Mouse (Mus musculus) left cerebral cortex, adult 2 months (tissue): Measurements from ENCODE around the gene Fpr2. TPM values are rescaled to one million over a fixed set of nuclear protein-coding genes. Genes with fewer than 3 reads are reported as not detected.

ENCODE experiments used
- DNase-seq, 2 experiments: peaks; one replicate each; pipeline ENCODE4 v3.0.0; 2021 to 2022; ENCODE audit warnings: low spot score in 2 of 2, mixed read lengths in 1 of 2; ENCODE audit errors: extremely low spot score in 1 of 2
- H3K27ac ChIP-seq: fragments of 200-600 bp; 2 replicates; pipeline ENCODE4 v1.8.1; 2022
- H3K4me3 ChIP-seq: fragments of 200-600 bp; 2 replicates; pipeline ENCODE4 v1.8.1; 2022
- CTCF ChIP-seq: fragments of 200-600 bp; IDR thresholded peaks from 2 replicates; pipeline ENCODE4 v1.8.1; 2022; ENCODE audit warnings: antibody characterized with exemption, mild to moderate bottlenecking, moderate library complexity
- intact Hi-C: fragments of 180-260 bp; cut with DNase I; formaldehyde crosslinking; loops from one replicate; pipeline ENCODE4 v1.15.1; 2025
- total RNA-seq, 2 experiments: library from RNA; stranded (reverse); gene quantifications; 2 replicates each; pipeline ENCODE4 v1.2.3; 2021

Gene Fpr2
- total RNA-seq, 2 experiments from 2014 or later, result not detected

DNA sequence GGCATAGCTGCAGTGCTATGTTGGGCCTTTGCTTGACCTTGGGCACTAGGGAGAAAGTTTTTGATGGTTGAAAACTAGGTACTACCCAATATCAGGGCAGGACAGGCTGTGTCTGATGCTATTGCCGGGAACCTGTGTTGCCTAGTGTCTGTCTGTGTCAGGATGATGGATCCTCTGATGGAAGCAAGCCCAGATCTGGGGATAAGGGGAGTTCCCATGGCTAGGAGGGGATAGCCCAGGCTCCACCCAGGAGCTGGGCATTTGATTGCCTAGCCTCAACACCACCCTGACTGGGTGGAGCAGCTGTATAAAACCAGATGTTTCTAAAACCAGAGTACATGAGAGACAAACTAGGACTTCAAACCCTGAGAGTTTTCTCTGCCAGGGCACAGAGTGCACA lies 31.0 kb upstream of the Fpr2 start:
- no peak for DNase-seq
- intact Hi-C loops, result no loop called here
- TF ChIP-seq CTCF, result no peak
- H3K4me3 ChIP-seq, result no peak overlapping the region
- no peak overlapping the region for H3K27ac ChIP-seq

DNA sequence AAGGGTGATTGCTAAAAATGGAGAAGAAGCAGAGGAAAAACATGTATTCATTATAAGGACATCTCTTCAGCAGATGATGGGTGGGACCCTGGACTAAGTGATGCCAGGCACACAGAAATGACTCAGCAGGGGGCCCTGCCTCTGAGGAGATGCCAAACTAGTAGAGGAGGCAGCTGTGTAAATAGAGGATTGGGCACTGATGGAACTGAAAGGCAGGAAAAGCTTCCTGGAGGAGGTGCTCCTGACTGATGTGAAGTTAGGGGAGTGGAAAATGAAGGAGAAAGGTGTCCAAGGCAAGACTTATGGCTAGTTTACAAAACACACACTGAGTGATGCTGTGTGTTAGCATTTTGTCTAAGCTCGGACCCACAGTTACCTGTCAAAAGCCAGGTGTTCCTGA lies 30.2 kb upstream of the Fpr2 start:
- H3K4me3 ChIP-seq, result no peak overlapping the region
- no peak for TF ChIP-seq CTCF
- DNase-seq, result no peak
- H3K27ac ChIP-seq, result no peak overlapping the region
- intact Hi-C loops, result no loop called here

DNA sequence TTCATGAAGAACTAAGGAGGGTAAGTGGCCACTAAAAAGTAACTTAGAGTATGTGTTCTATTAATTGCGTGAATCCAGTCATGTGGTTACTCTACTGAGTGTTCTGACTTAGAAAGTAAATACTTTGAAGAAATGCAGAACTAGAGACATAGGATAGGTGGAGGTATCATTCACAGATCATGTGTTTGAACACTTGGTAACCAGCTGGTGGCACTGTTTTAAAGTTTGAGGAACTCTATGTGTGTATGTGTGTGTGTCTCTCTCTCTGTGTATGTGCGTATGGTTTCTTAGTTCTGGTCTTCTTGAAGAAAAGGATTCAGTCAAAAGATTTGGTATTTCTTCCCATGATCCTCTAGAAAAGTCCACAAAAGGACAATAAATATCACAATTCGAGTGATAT lies 27.5 kb upstream of the Fpr2 start:
- no peak overlapping the region for H3K27ac ChIP-seq
- peak; percentile 11; the same call in 1 of the 2 replicates for TF ChIP-seq CTCF
- intact Hi-C loops, result no loop called here
- DNase-seq, result no peak
- H3K4me3 ChIP-seq, result no peak overlapping the region

DNA sequence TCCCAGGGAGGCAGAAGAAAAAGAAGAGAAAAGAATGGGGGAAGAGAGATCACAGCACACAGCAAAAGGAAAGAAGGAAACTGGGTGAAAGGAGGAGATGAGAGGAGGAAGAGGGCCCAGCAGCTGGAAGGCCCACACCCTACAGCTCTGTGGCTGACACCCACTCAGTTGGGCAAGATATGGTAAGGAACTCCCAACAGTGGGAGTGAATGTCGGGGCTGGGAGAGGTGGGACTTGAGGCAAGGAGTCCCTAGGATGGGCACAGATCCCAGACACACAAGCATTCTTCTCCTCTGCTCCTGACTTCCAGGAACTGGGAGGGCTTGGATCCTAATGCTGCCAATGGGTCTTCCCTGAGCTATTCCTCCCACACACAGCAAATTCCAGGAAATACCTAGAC lies 25.3 kb upstream of the Fpr2 start:
- DNase-seq, result no peak
- no peak overlapping the region for H3K27ac ChIP-seq
- TF ChIP-seq CTCF, result no peak
- H3K4me3 ChIP-seq, result no peak overlapping the region
- intact Hi-C loops, result no loop called here

DNA sequence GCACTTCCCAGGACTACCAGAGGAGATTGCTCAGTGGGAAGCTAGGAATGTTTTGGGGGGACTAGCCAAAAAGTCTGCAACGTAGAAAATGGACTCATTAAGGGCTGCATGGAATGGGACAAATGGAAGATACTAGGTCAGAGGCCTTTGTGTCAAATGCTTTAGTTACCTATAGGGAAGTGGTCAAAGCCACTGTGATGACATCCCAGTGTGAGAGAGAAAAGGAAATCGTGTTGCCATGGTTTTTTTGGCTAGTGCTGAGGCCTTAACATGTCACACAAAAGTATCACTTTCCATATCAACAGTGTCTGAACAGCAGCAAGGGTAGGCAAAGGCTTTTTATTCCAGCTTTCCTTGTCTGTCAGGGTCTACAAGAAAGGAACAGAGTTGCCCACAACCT lies 22.5 kb upstream of the Fpr2 start:
- H3K4me3 ChIP-seq, result no peak overlapping the region
- no peak for TF ChIP-seq CTCF
- H3K27ac ChIP-seq, result no peak overlapping the region
- intact Hi-C loops, result no loop called here
- no peak for DNase-seq

DNA sequence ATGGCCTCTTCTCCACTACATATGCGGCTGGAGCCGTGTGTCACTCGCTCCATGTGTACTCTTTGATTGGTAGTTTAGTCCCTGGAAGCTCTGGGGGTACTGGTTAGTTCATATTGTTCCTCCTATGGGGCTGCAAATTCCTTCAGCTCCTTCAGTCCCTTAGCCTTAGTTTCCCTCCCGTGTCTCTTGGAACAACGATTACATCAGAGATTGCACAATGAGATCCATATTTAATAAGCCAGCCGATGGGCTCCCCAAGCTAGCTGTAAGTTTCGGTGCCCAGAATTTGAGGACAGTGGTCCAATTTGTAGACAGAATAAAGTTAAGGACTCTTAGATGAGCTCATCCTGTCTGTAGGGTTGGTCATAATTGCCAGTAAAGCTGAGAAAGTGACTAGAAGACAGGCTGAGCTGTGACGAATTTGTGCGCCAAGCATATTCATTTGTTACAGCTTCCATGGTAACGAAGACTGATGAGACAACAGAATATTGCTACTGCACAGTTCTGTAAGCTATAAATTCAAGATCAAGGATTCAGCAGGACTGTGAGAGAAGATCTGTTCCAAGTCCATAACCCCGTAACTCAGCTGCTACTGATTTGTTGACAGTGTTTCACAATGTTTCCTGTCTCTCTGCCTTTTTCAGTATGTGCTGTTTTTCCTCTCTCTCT lies 20.7 kb upstream of the Fpr2 start:
- no peak overlapping the region for H3K27ac ChIP-seq
- TF ChIP-seq CTCF, result no peak
- no peak overlapping the region for H3K4me3 ChIP-seq
- no peak for DNase-seq
- intact Hi-C loops, result no loop called here

DNA sequence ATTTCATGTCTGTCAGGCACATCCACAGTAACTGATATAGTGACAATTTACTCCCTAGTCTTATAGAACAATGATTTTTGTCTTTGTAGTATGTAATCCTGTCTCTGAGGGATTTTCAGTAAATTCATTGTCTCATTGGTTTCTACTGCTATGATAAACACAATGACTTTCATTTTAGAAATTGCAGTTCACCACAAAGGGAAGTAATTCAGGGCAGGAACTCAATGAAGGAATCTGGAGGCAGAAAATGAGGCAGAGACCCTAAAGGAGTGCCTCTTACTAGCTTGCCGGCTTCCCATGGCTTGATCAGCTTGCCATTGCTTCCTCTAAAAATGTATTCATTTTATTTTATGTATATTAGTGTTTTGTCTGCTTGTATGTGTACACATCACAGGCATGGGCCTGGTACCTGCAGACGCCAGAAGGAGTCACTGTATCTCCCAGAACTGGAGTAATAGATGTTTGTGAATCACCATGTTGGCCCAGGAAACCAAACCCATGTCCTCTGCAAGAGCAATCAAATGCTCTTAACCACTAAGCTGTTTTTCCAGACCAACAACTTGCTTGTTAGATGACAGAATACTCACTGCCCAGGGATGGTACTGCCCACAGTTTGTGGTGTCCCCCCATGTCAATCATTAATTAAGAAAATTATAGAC lies 16.6 kb upstream of the Fpr2 start:
- Histone ChIP-seq H3K27ac (no peak overlapping the region), H3K4me3 (no peak overlapping the region)
- no peak for TF ChIP-seq CTCF
- no peak for DNase-seq
- intact Hi-C loops, result no loop called here

DNA sequence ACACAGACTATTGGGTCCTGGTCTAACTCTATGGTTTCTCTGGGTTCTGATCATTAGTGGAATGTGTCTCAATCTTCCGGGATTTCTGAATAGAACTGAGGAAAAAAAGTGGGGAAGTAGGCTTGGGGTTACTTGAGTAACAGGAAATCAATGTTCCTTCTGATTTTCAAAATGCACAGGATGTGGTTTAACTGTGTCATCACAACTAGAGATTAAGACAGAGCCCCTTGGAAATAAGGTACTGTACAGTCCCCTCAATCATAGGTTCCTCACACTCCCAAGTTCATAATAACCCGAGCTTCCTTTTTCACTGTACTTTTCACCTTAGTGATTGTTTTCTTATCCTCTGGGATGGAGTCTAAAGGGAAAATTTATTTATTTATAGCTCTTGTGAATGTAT lies 15.9 kb upstream of the Fpr2 start:
- intact Hi-C loops, result no loop called here
- Histone ChIP-seq H3K4me3 (no peak overlapping the region), H3K27ac (no peak overlapping the region)
- DNase-seq, result no peak
- TF ChIP-seq CTCF, result no peak

DNA sequence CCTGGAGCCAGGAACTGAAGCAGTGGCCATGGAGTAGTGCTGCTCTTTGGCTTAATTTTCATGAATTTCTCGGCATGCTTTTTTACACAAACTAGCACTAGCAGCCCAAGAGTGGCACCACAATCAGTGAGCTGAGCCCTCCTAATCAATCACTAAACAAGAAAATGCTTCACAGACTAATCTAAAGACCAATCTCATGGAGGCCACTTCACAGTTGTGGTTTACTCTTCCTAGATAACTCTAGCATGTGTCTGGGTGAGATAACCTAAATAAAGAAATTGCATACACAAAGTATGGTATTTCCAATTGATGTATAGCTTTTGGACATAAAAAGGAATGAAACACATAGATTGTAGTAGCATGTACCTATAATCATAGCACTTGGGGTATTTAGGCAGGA lies 8.3 kb upstream of the Fpr2 start:
- Histone ChIP-seq H3K27ac (no peak overlapping the region), H3K4me3 (no peak overlapping the region)
- no peak for DNase-seq
- intact Hi-C loops, result no loop called here
- TF ChIP-seq CTCF, result no peak

DNA sequence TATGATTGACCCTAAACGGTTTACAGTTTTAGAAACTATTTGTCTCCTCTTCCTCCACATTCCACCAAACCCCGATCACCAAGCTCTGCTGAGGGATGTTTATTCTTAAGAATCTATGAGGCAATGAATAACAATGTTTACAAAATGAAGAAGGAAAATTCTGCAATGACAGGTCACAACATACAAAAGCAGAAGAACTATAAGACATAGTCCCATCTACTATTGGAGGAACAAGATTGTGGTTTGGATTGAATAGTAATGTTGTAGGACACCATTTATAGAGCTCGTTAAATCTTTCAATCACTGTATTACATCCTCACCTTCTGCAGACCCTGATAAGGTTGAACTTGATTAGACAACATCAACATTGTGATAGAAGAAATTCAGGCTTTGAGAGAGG lies 5.0 kb upstream of the Fpr2 start:
- Histone ChIP-seq H3K27ac (no peak overlapping the region), H3K4me3 (no peak overlapping the region)
- no peak for TF ChIP-seq CTCF
- no peak for DNase-seq
- intact Hi-C loops, result no loop called here

DNA sequence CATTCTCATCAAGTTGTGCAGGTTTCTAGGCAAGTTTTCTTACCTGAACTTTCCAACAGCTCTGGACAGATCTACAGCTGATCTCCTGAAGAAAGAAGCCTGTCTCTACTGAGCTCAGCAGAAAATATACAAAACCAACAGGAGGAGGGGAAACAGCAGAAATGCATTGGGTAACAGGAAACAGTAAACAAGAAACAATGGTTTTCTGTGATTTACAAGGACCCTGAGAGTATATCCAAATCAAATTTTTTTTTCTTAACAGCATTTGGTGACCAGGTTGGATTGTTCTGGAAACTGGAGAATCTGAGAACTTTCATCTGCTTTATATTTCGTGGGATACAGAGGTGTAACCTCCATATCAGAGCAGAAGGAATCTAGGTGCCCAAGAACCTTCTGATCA lies 3.8 kb upstream of the Fpr2 start, which contains the start of gene Fpr1:
Gene Fpr1, minus strand, starts transcription at position 101 of the 400 bp plus-strand sequence.
- DNase-seq, result no peak
- Histone ChIP-seq H3K27ac (no peak within 1 kb of the TSS), H3K4me3 (no peak within 1 kb of the TSS)
- intact Hi-C loops, result no loop called here
- no peak for TF ChIP-seq CTCF

DNA sequence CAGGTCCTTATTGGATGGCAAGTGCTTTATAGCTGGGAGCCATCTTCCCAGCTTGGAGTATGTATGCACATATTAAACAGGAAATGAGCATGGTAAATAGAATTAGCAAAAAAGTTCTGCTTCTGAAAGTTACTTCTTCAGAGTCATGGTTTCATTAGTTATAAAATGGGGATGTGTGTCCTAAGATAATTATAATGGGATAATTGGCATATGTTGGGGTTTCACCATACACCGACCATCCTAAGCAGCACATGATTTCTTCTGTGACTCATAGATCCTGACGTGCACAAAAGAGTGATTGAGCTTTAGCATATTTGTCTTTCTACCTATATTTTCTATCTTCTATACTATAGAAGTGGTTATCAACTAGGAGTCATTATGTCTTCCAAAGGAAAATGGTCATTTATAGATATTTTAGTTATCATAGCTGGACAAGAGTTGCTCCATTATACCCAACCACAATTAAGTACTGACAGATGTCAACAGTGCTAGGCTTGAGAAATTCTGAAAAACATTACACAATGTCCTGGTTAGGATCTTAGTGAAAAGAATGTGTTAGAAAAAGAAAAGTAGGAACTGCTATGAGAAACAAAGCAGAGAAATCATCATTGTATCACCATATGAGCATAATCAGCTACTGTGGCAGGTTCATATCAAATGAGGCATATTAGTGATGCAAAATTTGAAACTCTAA lies 2.3 kb downstream of the Fpr2 start:
- no peak for TF ChIP-seq CTCF
- Histone ChIP-seq H3K27ac (no peak overlapping the region), H3K4me3 (no peak overlapping the region)
- intact Hi-C loops, result no loop called here
- DNase-seq, result no peak
